Mouse (Mus musculus) naive thymus-derived CD4-positive, alpha-beta T cell, adult 2 months (primary cell): ENCODE measurements around the gene Pitpnc1.
"Not testable (repeated sequence)": the region's sequence is repeated elsewhere in the genome, so short reads cannot be mapped to it uniquely, and the experiment has no call there.

Source experiments
- DNase-seq: peaks from one replicate; pipeline ENCODE4 v3.0.0-alpha.2; 2011; ENCODE audit warnings: low read depth

The Pitpnc1 gene

GRCm38 (mm10) chr11:107470521-107471041 is at the start of gene Pitpnc1:
TSS of gene Pitpnc1 (minus strand) at chr11:107470699.
- peak; percentile 93 for DNase-seq

GRCm38 (mm10) chr11:107518645-107519429 is 48.3 kb upstream of the Pitpnc1 start:
- no peak for DNase-seq

GRCm38 (mm10) chr11:107516387-107516786 is 45.9 kb upstream of the Pitpnc1 start:
- no peak for DNase-seq

GRCm38 (mm10) chr11:107513047-107513446 is 42.5 kb upstream of the Pitpnc1 start:
- no peak for DNase-seq

- DNase-seq, result peak; percentile 86
Measured at GRCm38 (mm10) chr11:107511954-107512353, 41.5 kb upstream of the Pitpnc1 start.

- peak; percentile 25 for DNase-seq
Measured at GRCm38 (mm10) chr11:107510362-107511269, 40.1 kb upstream of the Pitpnc1 start.

GRCm38 (mm10) chr11:107509631-107510338 is 39.3 kb upstream of the Pitpnc1 start:
- DNase-seq, result peak; percentile 30

- peak; percentile 49 for DNase-seq
Measured at GRCm38 (mm10) chr11:107506260-107506659, 35.8 kb upstream of the Pitpnc1 start.

- not testable (repeated sequence) for DNase-seq
Measured at GRCm38 (mm10) chr11:107504364-107504763, 33.9 kb upstream of the Pitpnc1 start.

- no peak for DNase-seq
Measured at GRCm38 (mm10) chr11:107502801-107503200, 32.3 kb upstream of the Pitpnc1 start.

GRCm38 (mm10) chr11:107484341-107484740 is 13.8 kb upstream of the Pitpnc1 start:
- no peak for DNase-seq

- no peak for DNase-seq
Measured at GRCm38 (mm10) chr11:107479862-107480203, 9.3 kb upstream of the Pitpnc1 start.

GRCm38 (mm10) chr11:107479053-107479861 is 8.8 kb upstream of the Pitpnc1 start, which contains the start of gene Psmd12:
TSS of gene Psmd12 (plus strand) at chr11:107479484.
- peak; percentile 98 for DNase-seq

- peak; percentile 91 for DNase-seq
Measured at GRCm38 (mm10) chr11:107473137-107473820, 2.8 kb upstream of the Pitpnc1 start.

GRCm38 (mm10) chr11:107472304-107472703 is 1.8 kb upstream of the Pitpnc1 start:
- no peak for DNase-seq

- no peak for DNase-seq
Measured at GRCm38 (mm10) chr11:107471071-107471720, 697 bp upstream of the Pitpnc1 start.

GRCm38 (mm10) chr11:107469523-107470371 is 752 bp downstream of the Pitpnc1 start:
- DNase-seq, result peak; percentile 74

- peak; percentile 82 for DNase-seq
Measured at GRCm38 (mm10) chr11:107469031-107469522, 1.4 kb downstream of the Pitpnc1 start.
